19 mouse cellular contexts compared by ENCODE assay signal in the genomic region with DNA sequence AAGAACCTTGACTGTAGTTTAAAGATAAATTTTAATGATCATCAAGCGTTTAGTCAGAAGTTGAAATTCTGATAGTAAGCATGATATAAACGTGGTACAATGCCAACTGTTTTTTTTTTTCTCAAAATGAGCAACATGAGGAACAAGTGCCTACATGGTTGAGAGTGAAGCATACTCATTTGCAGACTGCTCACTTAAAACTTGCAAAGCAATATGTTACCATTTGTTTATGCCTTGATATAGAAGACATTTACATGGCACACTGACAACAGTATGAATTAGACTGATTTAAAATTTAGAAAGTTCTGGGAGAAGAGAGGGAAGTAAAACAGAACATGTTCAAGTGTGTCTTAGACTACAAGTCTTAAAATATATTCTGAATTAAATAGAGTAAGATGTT.
"Had no signal": no experiment of that assay in that cellular context is flagged by ENCODE, and none has a peak within 500 bp of the region (broad histone marks: within the 10 kb centered on the region; RNA-seq: fewer than 3 reads in every experiment).

No protein-coding gene starts in this region.

- H3K27me3 ChIP-seq: kidney, embryonic 15.5 days; liver, embryonic 13.5 days; midbrain, embryonic 12.5 days; midbrain, embryonic 15.5 days; neural tube, embryonic 12.5 days; neural tube, embryonic 15.5 days; stomach, embryonic 15.5 days had no signal

- H3K4me1 ChIP-seq: kidney, embryonic 15.5 days; liver, embryonic 13.5 days; midbrain, embryonic 12.5 days; midbrain, embryonic 15.5 days; neural tube, embryonic 12.5 days; neural tube, embryonic 15.5 days; stomach, embryonic 15.5 days had no signal

- H3K9ac ChIP-seq: kidney, embryonic 15.5 days; liver, embryonic 13.5 days; lung, embryonic 14.5 days; midbrain, embryonic 12.5 days; midbrain, embryonic 15.5 days; neural tube, embryonic 12.5 days; neural tube, embryonic 15.5 days; stomach, embryonic 15.5 days had no signal

- DNase-seq: kidney, postnatal 10 days; kidney, postnatal 36 days; layer of hippocampus, postnatal 36 days; liver, embryonic 13.5 days; lung, embryonic 14.5 days; right cerebral cortex, adult 18-20 months; right cerebral cortex, postnatal 14 days; right cerebral cortex, postnatal 4 days; thymus, adult 18-20 months; thymus, postnatal 36 days had no signal

- H3K36me3 ChIP-seq: kidney, embryonic 15.5 days; liver, embryonic 13.5 days; midbrain, embryonic 12.5 days; midbrain, embryonic 15.5 days; neural tube, embryonic 12.5 days; neural tube, embryonic 15.5 days; stomach, embryonic 15.5 days had no signal

- H3K4me3 ChIP-seq: kidney, embryonic 15.5 days; left cerebral cortex, adult 2 months; liver, embryonic 13.5 days; midbrain, embryonic 12.5 days; midbrain, embryonic 15.5 days; neural tube, embryonic 12.5 days; neural tube, embryonic 15.5 days; stomach, embryonic 15.5 days had no signal

- H3K4me2 ChIP-seq: kidney, embryonic 15.5 days; liver, embryonic 13.5 days; lung, embryonic 14.5 days; midbrain, embryonic 12.5 days; midbrain, embryonic 15.5 days; neural tube, embryonic 12.5 days; neural tube, embryonic 15.5 days; stomach, embryonic 15.5 days had no signal

- ATAC-seq: lung, postnatal 0 days; midbrain, embryonic 15.5 days had no signal

- H3K27ac ChIP-seq: kidney, embryonic 15.5 days; left cerebral cortex, adult 2 months; liver, embryonic 13.5 days; macrophage; midbrain, embryonic 12.5 days; midbrain, embryonic 15.5 days; neural tube, embryonic 12.5 days; neural tube, embryonic 15.5 days; stomach, embryonic 15.5 days had no signal

- H3K9me3 ChIP-seq: kidney, embryonic 15.5 days; liver, embryonic 13.5 days; midbrain, embryonic 12.5 days; midbrain, embryonic 15.5 days; neural tube, embryonic 12.5 days; neural tube, embryonic 15.5 days; stomach, embryonic 15.5 days had no signal
